Mouse (Mus musculus) central nervous system, embryonic 11.5 days (tissue): Measurements from ENCODE around the gene Zmynd8. TPM values are rescaled to one million over a fixed set of nuclear protein-coding genes. Genes with fewer than 3 reads are reported as not detected.

Experiments used
- polyA plus RNA-seq: library from polyadenylated mRNA; depleted of rRNA; stranded (reverse); fragments of >200 nt; gene quantifications from 2 replicates; pipeline ENCODE4 v1.2.3, GENCODE M21; 2012; rRNA removed

Zmynd8 gene
- 53.7 and 56.9 TPM in 2 replicates for polyA plus RNA-seq

GRCm38 (mm10) chr2:165898202-165899194, at the start of gene Zmynd8:
Gene Zmynd8, minus strand, starts transcription at chr2:165899016.

Other genes starting within 250 kb of the Zmynd8 start
- 15.3 and 21.0 TPM in 2 replicates for gene Ncoa3, start 93.6 kb upstream of the Zmynd8 start, polyA plus RNA-seq